Mouse (Mus musculus): ENCODE results near the gene Grtp1. TPM values are rescaled to one million over a fixed set of nuclear protein-coding genes. Genes with fewer than 3 reads are reported as not detected.

Gene Grtp1
- total RNA-seq, 1 experiment from 2014 or later, result 1.2 TPM

DNA sequence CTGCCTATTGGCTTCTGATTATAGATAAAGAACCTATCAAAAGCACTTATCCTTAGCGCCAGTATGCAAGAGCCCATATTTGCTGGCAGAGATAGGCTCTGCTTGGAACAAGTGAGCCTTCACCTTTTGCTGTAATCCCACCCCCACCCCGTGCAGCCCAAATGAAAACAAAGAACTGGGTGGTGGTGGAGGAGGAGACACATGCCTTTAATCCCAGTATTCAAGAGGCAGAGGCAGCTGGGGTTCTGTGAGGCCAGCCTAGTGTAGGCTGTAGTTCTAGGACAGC is 18.8 kb downstream of the Grtp1 start:
- ATAC-seq (replicated peaks in 1 of 2; ENCODE audit: insufficient read depth in 1 of 2, low FRiP score in 2 of 2, low TSS enrichment in 1 of 2, low read depth in 1 of 2, poor library complexity in 2 of 2, severe bottlenecking in 2 of 2), result no peak

DNA sequence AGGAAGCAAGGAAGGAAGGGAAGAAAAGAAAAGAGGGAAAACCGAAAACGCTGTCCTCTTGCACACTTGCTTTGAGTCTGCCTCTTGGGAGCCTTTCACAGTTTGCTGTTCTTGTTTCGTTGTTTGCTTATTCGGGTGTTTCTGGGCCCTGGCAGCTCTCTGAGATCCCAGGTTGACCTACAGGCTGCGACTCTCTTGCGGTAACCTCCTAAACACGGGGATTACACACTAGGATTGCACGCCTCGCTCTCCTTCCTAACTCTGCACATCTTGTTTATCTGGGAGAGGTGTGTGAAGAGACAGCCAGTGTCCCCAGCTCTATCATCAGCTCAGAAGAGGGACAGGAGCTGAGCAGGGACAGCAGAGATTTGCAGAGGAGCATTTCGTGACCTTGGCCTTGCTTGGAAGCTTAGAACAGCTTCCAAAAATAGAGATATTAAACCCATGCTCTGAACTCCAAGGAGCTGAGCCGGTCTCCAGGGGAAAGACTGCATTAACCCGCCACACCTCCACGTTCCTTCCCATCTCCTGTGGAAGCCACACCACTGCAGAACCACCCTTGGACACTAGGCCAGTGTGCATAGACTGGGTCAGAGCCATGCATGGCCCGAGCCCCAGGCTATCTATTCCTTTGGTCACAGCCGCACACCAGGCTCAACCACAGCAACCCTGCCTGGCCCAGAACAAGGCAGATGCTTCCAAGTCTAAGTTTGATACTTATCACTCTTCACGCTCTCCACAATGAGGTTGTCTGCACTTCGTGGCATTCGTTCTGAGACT is 19.3 kb downstream of the Grtp1 start:
- no peak for ATAC-seq (replicated peaks in 1 of 2; ENCODE audit: insufficient read depth in 1 of 2, low FRiP score in 2 of 2, low TSS enrichment in 1 of 2, low read depth in 1 of 2, poor library complexity in 2 of 2, severe bottlenecking in 2 of 2)

DNA sequence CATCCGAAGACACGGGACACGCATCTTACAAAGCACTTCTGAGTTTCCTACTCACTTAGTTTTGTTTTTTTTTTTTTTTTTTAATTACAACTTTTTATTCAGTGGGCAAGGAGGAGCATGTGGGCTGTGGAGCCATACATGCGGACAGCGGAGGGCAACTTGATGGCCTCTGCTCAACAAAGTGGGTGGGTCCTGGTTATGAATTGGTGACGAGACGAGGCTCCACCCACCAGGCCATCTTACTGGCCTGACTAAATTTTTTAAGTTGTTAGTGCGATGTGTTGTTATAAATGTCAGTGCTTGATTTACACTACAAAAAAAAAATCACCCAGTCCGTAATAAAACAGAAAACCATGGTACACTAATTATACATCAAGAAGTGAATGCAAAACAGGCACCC is 20.0 kb downstream of the Grtp1 start:
- ATAC-seq (replicated peaks in 1 of 2; ENCODE audit: insufficient read depth in 1 of 2, low FRiP score in 2 of 2, low TSS enrichment in 1 of 2, low read depth in 1 of 2, poor library complexity in 2 of 2, severe bottlenecking in 2 of 2), result no peak

DNA sequence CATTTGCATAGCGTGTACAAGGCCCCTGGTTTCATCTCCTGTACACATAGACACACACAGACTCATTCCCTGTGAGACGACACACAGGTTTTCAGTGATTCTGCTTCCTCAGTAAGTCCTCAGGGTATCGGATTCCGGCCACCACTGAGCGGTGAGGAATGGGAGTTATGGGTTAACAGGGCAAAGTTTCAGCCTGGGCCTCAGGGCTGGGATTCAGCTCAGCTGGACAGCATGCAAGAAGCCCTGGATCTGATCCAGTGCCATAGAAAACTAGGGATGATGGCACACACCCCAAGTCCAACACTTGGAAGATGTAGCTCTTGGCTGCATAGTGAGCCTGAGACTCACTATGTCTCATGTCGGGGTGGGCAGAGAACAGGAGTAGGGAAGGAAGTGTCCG is 20.5 kb downstream of the Grtp1 start:
- no peak for ATAC-seq (replicated peaks in 1 of 2; ENCODE audit: insufficient read depth in 1 of 2, low FRiP score in 2 of 2, low TSS enrichment in 1 of 2, low read depth in 1 of 2, poor library complexity in 2 of 2, severe bottlenecking in 2 of 2)

DNA sequence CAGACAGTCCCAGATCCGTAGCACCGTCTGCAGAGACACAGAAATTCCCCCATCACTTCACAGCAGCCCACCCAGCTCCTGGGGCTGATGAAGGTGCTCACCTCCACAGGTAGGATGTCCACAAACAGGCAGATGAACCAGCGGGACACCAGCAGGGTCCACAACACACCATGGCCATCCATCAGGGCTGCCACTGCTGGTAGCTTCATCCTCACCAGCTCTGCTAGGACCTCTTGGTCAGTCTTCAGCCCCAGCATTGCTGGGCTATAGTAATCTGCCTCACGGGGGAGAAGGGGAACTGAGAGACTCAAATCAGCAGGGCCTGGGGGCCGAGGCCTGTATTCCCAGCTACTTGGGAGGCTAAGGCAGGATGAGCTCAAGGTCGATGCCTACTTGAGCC is 20.9 kb downstream of the Grtp1 start:
- no peak for ATAC-seq (replicated peaks in 1 of 2; ENCODE audit: insufficient read depth in 1 of 2, low FRiP score in 2 of 2, low TSS enrichment in 1 of 2, low read depth in 1 of 2, poor library complexity in 2 of 2, severe bottlenecking in 2 of 2)

DNA sequence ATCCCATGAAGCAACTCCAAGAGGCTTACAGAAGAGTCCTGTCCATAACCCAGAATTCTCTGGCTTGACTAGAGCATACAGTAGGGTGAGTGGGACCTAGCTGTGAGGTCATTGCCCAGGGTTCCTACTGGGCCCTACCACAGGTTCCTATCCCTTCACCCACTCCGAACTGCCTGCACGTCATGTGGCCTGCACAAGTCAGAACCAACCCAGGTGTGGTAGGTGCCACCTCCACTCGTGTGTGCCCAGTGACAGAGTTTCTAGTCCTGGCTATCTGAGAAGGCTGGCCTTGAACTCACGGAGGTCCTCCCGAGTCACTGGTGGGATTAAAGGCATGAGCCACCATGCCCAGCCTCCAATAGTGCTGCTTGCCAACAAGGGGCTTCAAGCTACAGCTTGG is 22.3 kb downstream of the Grtp1 start:
- ATAC-seq (replicated peaks in 1 of 2; ENCODE audit: insufficient read depth in 1 of 2, low FRiP score in 2 of 2, low TSS enrichment in 1 of 2, low read depth in 1 of 2, poor library complexity in 2 of 2, severe bottlenecking in 2 of 2), result no peak

DNA sequence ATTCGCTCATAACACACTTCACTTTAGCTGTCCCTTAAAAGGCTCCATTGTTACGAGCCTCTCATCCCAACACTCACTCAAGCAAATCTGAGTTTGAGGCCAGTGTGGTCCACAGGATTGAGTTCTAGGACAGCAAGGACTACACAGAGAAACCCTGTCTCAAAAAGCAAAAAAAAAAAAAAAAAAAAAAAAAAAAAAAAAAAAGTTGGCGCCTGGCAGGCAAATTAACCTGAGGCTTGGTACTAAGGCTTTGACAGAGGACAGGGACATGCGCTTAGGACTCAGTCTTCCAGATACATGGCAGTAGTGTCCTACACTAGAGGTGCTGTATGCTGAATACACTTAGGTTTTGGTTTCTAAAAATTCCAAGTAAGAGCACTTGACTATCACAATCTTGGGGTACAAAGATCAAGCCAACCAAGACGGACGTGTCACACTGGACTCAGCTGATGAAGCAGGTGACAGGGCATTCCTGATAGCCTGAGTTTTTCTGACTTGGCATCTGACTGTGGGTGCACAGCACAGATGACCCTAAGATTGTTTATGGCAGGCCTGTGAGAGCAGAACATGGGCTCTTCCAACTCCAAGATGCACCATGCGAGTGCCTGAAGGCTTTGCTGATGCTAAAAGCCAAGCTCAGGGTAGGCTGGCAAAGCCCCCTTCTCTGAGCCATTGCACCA is 23.1 kb downstream of the Grtp1 start:
- ATAC-seq (replicated peaks in 1 of 2; ENCODE audit: insufficient read depth in 1 of 2, low FRiP score in 2 of 2, low TSS enrichment in 1 of 2, low read depth in 1 of 2, poor library complexity in 2 of 2, severe bottlenecking in 2 of 2), result no peak

DNA sequence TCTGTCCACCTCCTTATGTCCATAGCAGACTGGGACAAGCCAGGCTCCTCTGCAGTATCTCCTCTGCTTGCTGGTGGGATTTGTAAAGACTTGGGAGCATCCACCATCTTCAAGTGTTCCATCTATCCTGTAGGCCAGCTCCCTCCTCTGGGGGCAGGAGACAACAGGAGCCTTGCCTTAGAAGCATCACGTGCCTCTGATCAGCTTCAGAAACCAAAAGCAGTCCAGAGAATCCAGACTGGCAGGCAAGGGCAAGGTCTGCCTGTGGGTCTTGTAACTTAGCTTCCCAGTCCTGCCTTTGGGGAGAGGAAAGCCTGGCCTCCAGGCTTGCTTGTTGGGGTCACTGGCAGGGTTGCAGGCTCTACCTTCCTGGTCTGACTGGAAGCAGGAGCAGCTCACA is 24.8 kb downstream of the Grtp1 start:
- ATAC-seq (replicated peaks in 1 of 2; ENCODE audit: insufficient read depth in 1 of 2, low FRiP score in 2 of 2, low TSS enrichment in 1 of 2, low read depth in 1 of 2, poor library complexity in 2 of 2, severe bottlenecking in 2 of 2), result no peak

DNA sequence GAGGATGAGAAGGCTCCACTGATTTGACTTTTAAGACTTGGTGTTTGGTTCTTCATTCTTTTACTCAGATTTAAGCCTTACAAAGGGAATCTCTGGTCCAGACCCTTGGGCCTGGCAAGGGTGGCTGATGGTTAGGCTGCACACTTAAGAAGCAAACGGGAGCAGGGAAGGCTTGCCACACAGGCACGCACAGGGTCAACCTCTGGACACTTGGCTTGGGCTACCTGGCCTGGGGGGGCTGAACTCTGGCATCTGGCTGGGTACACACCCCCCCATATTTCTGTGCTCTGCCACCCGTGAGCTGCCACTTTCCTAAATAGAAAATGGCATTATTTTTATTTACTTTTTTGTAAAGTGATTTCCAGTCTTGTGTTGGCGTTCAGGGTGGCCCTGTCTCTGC is 25.6 kb downstream of the Grtp1 start:
- no peak for ATAC-seq (replicated peaks in 1 of 2; ENCODE audit: insufficient read depth in 1 of 2, low FRiP score in 2 of 2, low TSS enrichment in 1 of 2, low read depth in 1 of 2, poor library complexity in 2 of 2, severe bottlenecking in 2 of 2)

DNA sequence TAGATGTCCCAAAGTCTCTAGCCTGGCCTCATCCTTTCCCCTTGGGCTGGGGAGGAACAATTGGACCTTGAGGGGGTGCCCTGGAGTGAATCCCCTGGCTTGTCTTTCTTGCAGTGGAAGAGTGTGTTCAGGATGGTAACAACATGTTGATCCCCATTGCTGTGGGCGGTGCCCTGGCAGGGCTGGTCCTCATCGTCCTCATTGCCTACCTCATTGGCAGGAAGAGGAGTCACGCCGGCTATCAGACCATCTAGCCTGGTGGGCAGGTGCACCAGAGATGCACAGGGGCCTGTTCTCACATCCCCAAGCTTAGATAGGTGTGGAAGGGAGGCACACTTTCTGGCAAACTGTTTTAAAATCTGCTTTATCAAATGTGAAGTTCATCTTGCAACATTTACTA is 26.1 kb downstream of the Grtp1 start:
- no peak for ATAC-seq (replicated peaks in 1 of 2; ENCODE audit: insufficient read depth in 1 of 2, low FRiP score in 2 of 2, low TSS enrichment in 1 of 2, low read depth in 1 of 2, poor library complexity in 2 of 2, severe bottlenecking in 2 of 2)

DNA sequence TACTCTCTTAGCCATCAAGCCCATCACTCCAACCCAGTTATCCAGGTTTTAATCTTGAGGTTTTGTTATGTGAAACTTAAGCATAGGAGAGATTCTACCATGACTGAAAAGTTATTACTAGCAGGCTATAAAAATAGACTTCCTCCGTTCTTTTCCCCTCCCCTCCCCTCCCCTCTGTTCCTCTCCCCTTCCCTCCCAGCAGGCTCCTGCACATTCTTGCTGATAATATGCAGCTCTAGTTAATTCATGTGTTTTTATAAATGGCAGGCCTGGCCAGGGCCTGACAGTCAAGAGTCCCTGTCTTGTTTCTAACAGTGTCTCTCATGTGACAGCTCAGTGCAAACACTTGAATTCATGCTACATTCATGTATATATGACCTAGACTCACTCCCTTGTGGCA is 29.9 kb downstream of the Grtp1 start:
- ATAC-seq (replicated peaks in 1 of 2; ENCODE audit: insufficient read depth in 1 of 2, low FRiP score in 2 of 2, low TSS enrichment in 1 of 2, low read depth in 1 of 2, poor library complexity in 2 of 2, severe bottlenecking in 2 of 2), result no peak

DNA sequence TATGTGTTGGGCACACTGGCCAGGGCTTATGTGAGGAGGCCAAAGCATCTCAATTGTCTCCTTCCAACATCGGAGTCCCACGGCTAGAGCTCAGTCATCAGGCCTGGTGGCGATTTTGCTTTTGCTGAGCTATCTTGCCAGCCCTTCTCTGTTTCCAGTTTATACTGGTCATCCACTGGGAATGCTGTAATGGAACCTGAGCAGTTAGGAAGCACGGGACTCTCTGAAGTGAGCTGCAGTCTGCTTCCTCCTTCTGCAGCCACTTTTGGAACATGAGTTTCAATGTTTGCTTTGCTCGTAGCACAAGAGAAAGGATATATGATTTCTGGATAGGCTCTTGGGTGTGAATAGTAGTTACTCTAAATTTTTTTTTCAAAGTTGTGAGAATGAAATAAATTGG is 36.1 kb downstream of the Grtp1 start:
- no peak for ATAC-seq (replicated peaks in 1 of 2; ENCODE audit: insufficient read depth in 1 of 2, low FRiP score in 2 of 2, low TSS enrichment in 1 of 2, low read depth in 1 of 2, poor library complexity in 2 of 2, severe bottlenecking in 2 of 2)

DNA sequence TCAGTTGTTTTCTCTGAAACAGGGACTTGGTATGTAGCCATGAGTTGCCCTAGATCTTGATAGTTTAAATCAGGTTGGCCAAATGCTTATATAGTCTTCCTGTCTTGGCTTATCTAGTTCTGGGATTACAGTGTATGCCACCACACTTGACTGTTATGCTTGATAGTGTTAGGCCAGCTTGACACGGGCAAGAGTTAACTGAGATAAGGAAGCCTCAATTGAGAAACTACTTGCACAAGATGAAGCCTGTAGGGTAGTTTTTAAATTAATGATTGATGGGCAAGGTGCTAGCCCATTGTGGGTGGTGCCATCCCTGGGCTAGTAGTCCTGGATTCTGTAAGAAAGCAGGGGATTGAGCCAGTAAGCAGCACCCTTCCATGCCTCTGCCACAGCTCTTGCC is 36.9 kb downstream of the Grtp1 start:
- ATAC-seq (replicated peaks in 1 of 2; ENCODE audit: insufficient read depth in 1 of 2, low FRiP score in 2 of 2, low TSS enrichment in 1 of 2, low read depth in 1 of 2, poor library complexity in 2 of 2, severe bottlenecking in 2 of 2), result no peak

DNA sequence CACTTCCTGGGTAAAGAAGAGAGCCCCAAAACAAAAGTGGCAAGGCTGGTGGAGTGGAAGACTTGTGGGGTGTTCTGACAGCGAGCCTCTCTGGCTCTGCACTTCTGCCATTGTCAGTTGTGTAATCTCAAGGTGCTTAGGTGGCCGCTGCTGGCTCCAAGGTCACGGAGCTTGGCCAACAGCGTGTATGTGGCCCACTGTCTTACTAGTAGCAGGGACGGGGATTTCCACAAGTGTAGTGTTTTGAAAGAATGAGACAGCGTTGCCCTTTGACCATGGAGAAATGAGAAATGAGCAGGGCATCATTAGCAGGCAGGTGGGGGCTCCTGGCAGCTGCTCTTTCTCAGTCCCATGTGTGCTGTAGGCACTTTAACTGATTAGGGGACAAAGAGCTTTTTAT is 38.3 kb downstream of the Grtp1 start:
- ATAC-seq (replicated peaks in 1 of 2; ENCODE audit: insufficient read depth in 1 of 2, low FRiP score in 2 of 2, low TSS enrichment in 1 of 2, low read depth in 1 of 2, poor library complexity in 2 of 2, severe bottlenecking in 2 of 2), result no peak

DNA sequence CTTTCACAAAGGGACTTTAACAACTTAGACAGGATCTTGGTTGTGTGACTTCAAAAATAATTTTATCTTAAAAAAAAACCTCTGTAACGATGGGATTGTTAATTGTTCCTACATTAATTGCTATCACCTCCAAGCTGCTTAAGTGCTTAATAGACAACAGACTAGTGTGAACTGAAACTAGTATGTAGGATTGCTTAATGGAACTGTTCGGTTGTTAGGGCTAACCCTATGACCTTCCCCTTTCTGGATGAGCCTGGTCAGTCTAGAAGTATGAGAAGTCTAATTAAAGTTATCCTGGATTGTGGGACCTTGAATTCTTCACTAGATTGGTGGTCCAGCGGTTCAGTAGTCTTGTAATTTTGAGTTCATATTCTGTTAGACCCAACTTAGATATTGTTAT is 39.7 kb downstream of the Grtp1 start:
- ATAC-seq (replicated peaks in 1 of 2; ENCODE audit: insufficient read depth in 1 of 2, low FRiP score in 2 of 2, low TSS enrichment in 1 of 2, low read depth in 1 of 2, poor library complexity in 2 of 2, severe bottlenecking in 2 of 2), result no peak

DNA sequence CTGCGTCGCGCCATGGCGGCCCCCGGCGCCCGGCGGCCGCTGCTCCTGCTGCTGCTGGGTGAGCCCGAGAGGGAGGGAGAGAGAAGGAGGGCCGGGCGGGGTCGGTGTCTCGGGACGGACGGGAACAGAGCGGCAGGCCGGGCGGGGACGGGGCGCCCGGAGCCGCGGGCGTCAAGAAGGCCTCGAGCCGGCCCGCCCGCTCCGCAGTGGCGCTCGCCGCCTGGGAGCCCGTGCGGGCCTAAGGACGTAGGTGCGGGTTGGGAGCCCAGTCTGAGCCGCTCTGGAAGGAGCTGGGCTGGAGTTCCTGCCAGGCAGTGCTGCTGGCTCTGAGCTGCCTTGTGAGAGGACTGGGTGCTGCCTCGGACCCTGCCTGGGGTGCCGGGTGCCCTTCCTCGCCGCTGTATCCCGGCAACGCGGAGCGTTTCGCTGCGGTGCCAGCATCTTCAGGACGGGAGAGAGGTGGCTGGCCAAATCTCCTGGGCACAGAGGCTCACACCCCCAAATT is 41.0 kb downstream of the Grtp1 start:
- ATAC-seq (replicated peaks in 1 of 2; ENCODE audit: insufficient read depth in 1 of 2, low FRiP score in 2 of 2, low TSS enrichment in 1 of 2, low read depth in 1 of 2, poor library complexity in 2 of 2, severe bottlenecking in 2 of 2), result peak in 1 of 2 experiments; percentile 22; a peak in 1 of 4 replicates

DNA sequence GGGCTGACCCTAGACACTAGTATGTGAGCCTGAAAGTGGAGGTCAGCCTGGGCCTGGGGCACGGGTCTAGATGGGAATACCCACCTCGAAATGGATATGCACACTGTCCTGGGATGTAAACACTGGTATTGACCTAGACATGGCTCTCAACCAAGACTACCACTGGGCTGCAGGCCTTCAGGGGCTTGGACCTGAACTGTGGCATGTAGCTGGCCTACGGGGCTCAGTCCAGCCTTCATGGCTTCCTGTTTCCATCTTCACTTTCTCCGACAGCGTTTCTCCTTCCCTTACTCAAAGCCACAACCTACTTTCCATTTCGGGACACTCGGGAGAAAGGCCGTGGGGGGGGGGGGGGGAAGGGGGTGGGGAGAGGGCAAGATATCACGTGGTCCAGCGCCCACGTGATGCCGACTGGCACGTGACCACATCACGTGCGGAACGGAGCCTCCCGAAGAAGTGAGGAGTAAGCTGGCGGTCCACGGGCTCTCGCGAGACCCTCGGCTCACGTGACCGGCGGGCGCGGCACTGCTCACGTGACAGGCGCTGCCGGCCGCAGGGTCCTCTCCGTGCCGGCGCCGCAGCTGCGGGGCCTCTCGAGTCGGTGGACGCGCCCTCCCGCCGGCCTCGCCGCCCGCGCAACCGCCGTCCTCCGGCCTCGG is 41.6 kb downstream of the Grtp1 start, which contains the start of gene Lamp1:
Gene Lamp1, plus strand, starts transcription at position 444 of the 659 bp plus-strand sequence.
- ATAC-seq (replicated peaks in 1 of 2; ENCODE audit: insufficient read depth in 1 of 2, low FRiP score in 2 of 2, low TSS enrichment in 1 of 2, low read depth in 1 of 2, poor library complexity in 2 of 2, severe bottlenecking in 2 of 2), result peak; percentile 72 to 73

DNA sequence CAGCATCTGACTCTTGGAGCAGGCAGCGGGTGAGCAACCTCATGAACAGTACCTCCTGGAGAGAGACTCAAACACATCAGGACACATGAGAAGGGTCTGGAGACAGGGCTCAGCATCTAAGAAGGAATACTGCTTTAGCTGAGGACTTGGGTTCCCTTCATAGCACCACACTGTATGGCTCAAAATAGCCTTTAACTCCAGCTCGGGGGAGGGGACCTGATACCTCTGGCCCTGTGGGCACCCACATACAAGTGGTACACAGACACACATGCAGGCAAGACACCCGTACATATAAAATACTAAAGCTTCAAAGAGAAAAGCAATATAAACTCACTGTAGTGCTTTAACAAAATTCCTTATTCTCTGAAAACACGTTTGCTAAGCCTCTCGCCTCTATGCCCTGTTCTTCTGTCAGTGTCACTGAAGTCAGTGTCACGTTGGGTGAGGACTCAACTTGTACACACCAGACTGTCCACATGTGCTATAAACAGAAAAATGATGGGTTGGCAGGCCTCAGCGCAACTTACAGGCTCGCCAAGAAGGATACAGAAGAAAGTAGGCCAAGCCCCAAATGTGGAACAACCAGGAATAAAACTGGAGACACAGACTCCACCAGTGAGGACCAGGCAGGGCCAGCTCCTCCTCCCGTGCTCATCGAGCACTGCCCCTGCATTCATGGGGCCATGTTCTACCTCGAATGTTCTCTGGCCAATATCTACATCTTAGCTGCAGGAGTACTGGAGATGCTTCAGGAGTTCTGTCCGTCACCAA is 43.9 kb downstream of the Grtp1 start:
- ATAC-seq (replicated peaks in 1 of 2; ENCODE audit: insufficient read depth in 1 of 2, low FRiP score in 2 of 2, low TSS enrichment in 1 of 2, low read depth in 1 of 2, poor library complexity in 2 of 2, severe bottlenecking in 2 of 2), result no peak
